Comparison of ENCODE assay signal across 16 mouse cellular contexts in genomic region chr7:64079301-64079700, GRCm38 (mm10).
"Had no signal": no experiment of that assay in that cellular context is flagged by ENCODE, and none has a peak within 500 bp of the region (broad histone marks: within the 10 kb centered on the region; RNA-seq: fewer than 3 reads in every experiment).

No protein-coding gene starts in this region.

- H3K9me3 ChIP-seq: intestine, embryonic 15.5 days; limb, embryonic 13.5 days; liver, embryonic 12.5 days; midbrain, embryonic 15.5 days had no signal

- H3K27ac ChIP-seq: hindbrain, postnatal 0 days; intestine, embryonic 15.5 days; kidney, postnatal 0 days; limb, embryonic 13.5 days; liver, embryonic 12.5 days; midbrain, embryonic 15.5 days had no signal

- H3K4me3 ChIP-seq: intestine, embryonic 15.5 days; limb, embryonic 13.5 days; liver, embryonic 12.5 days; midbrain, embryonic 15.5 days had no signal

- H3K27me3 ChIP-seq: intestine, embryonic 15.5 days; limb, embryonic 13.5 days; midbrain, embryonic 15.5 days had no signal

- H3K9ac ChIP-seq: intestine, embryonic 15.5 days; limb, embryonic 13.5 days; liver, embryonic 12.5 days; lung, embryonic 14.5 days; midbrain, embryonic 15.5 days had no signal

- H3K4me1 ChIP-seq: intestine, embryonic 15.5 days; limb, embryonic 13.5 days; liver, embryonic 12.5 days; midbrain, embryonic 15.5 days had no signal

- H3K36me3 ChIP-seq: intestine, embryonic 15.5 days; limb, embryonic 13.5 days; liver, embryonic 12.5 days; midbrain, embryonic 15.5 days had no signal

- DNase-seq: kidney, adult 8-10 months; kidney, postnatal 36 days; layer of hippocampus, adult 9-11 months; layer of hippocampus, postnatal 36 days; lung, embryonic 14.5 days; lung, postnatal 10 days; lung, postnatal 4 days; right cerebral cortex, adult 18-20 months; right cerebral cortex, postnatal 4 days; spleen, adult 18-20 months had no signal

- ATAC-seq: hindbrain, postnatal 0 days; intestine, embryonic 15.5 days; liver, embryonic 12.5 days; midbrain, embryonic 15.5 days had no signal

- H3K4me2 ChIP-seq: intestine, embryonic 15.5 days; limb, embryonic 13.5 days; liver, embryonic 12.5 days; lung, embryonic 14.5 days; midbrain, embryonic 15.5 days had no signal
